Mouse (Mus musculus): ENCODE results near the gene Padi2. TPM values are rescaled to one million over a fixed set of nuclear protein-coding genes. Genes with fewer than 3 reads are reported as not detected.

Padi2 gene
- polyA plus RNA-seq (2017; shearing (Covaris generic)): 18.2 TPM

DNA sequence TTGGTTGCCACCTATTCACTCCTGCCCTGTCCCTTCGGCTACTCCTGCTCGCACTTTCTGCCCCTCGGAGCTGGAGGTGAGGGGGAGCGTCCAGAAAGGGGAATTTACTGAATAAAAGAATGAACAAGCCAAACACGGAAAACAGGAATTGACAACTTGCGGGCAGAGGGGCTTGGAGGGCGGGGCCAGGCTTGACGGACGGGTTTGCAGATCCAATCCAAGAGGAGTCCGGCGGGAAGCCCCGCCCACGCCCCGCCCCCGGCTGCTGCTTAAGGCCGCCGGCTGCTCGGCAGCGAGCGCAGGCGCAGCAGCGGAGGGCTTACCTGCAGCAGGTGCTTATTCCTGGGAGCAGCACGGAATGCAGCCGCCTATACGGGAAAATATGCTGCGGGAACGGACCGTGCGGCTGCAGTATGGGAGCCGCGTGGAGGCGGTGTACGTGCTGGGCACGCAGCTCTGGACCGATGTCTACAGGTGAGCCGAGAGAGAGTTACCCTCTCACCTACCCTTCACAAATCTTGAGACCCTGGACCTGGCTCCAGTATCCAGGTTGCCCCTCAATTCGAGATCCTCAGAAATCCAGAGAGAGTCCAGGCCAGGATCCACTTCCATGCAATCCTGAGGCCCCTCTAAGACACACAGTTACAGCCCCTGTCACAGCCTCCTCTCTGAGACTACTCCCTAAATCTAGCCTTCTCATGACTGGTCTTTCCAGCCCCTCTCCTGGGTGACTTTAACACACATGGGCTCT lies at the start of gene Padi2:
Gene Padi2, plus strand, starts transcription at position 269 of the 751 bp plus-strand sequence.

GRCm38 (mm10) chr4:140960781-140961466 lies 54.8 kb downstream of the Padi2 start, which contains the start of gene Sdhb:
TSS of gene Sdhb (plus strand) at chr4:140961203.

DNA sequence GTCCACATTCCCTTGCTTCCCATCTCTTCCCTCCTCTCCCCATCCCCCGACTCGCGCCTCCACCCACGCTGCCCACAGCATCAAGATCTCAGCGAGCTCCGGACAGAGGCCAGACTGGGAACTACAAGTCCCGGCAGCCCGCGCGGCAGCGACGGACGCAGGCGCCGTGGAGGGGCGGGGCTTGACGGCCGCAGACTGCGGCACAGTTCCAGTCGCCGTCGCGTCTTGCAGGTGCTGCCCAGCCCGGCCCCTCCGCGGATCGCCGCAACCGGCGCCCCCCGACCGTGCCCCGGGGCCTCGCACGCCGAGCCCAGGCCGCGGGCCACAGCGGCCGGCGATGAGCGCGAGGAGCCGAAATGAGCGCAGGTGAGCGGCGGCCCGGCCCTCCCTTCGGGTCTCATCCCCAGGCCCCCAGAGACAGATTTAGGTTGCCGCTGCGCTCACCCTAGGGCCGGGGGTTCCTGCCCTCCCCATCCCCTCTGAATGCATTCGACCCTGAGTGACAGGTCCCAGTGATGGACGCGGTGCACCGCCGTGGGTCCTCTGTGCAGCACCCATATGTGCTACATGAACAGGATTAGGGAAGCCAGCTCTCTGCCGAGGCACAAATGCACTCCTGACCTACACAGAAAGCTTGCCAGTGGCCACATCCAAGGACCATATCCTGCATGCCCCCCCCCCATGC lies 80.7 kb downstream of the Padi2 start, which contains the start of gene Atp13a2:
Gene Atp13a2, plus strand, starts transcription at position 163 of the 685 bp plus-strand sequence.

Other genes with a start within 250 kb of the Padi2 start
- 0.34 TPM for gene Arhgef10l, start 240.3 kb upstream of the Padi2 start, polyA plus RNA-seq (2017; shearing (Covaris generic))
- 7.1 TPM for gene Rcc2, start 205.8 kb upstream of the Padi2 start, polyA plus RNA-seq (2017; shearing (Covaris generic))
- gene Padi6, start 163.7 kb upstream of the Padi2 start, polyA plus RNA-seq (2017; shearing (Covaris generic)): not detected
- gene Padi4, start 132.1 kb upstream of the Padi2 start, polyA plus RNA-seq (2017; shearing (Covaris generic)): 11.2 TPM
- 0.12 TPM for gene Padi3, start 95.7 kb upstream of the Padi2 start, polyA plus RNA-seq (2017; shearing (Covaris generic))
- gene Padi1, start 60.6 kb upstream of the Padi2 start, polyA plus RNA-seq (2017; shearing (Covaris generic)): 0.32 TPM
- gene Sdhb, start 54.9 kb downstream of the Padi2 start, polyA plus RNA-seq (2017; shearing (Covaris generic)): 315 TPM
- gene Atp13a2, start 80.5 kb downstream of the Padi2 start, polyA plus RNA-seq (2017; shearing (Covaris generic)): 10.0 TPM
- gene Mfap2, start 104.1 kb downstream of the Padi2 start, polyA plus RNA-seq (2017; shearing (Covaris generic)): not detected
- gene Crocc, start 154.2 kb downstream of the Padi2 start, polyA plus RNA-seq (2017; shearing (Covaris generic)): 1.2 TPM
- gene Necap2, start 172.0 kb downstream of the Padi2 start, polyA plus RNA-seq (2017; shearing (Covaris generic)): 143 TPM
- 0.71 TPM for gene Spata21, start 182.0 kb downstream of the Padi2 start, polyA plus RNA-seq (2017; shearing (Covaris generic))
- 73.5 TPM for gene Szrd1, start 233.4 kb downstream of the Padi2 start, polyA plus RNA-seq (2017; shearing (Covaris generic))
- gene Fbxo42, start 241.6 kb downstream of the Padi2 start, polyA plus RNA-seq (2017; shearing (Covaris generic)): 17.0 TPM

Measured in activated CD4-positive, CD25-positive, alpha-beta regulatory T cell, adult 9 weeks (primary cell).